Mouse (Mus musculus) myocyte (in vitro differentiated cells): Measurements from ENCODE around the gene Doc2b. TPM values are rescaled to one million over a fixed set of nuclear protein-coding genes. Genes with fewer than 3 reads are reported as not detected.

Source experiments
- H3K27me3 ChIP-seq: one replicate; pipeline ENCODE4 v1.6.1; 2011; ENCODE audit not compliant: control insufficient read depth, insufficient read depth, insufficient read length
- H3K36me3 ChIP-seq: one replicate; pipeline ENCODE4 v1.6.1; 2011; ENCODE audit not compliant: control insufficient read depth, insufficient read depth
- H3K4me2 ChIP-seq: one replicate; pipeline ENCODE4 v1.6.1; 2011; ENCODE audit warnings: low read depth, control low read depth
- H3K4me3 ChIP-seq: one replicate; pipeline ENCODE4 v1.5.1; 2011; ENCODE audit warnings: mild to moderate bottlenecking, control low read depth, moderate library complexity
- H3K79me2 ChIP-seq: one replicate; pipeline ENCODE4 v1.6.1; 2011; ENCODE audit not compliant: control insufficient read depth, insufficient read depth
- H3ac ChIP-seq: one replicate; pipeline ENCODE4 v1.6.1; 2011; ENCODE audit not compliant: control insufficient read depth, insufficient read length
- CEBPB ChIP-seq: IDR thresholded peaks from 2 replicates; pipeline ENCODE4 v1.6.1; 2011; ENCODE audit warnings: mild to moderate bottlenecking, moderate library complexity; ENCODE audit not compliant: poor library complexity, insufficient read depth, severe bottlenecking
- MAX ChIP-seq: IDR thresholded peaks from one replicate; pipeline ENCODE4 v1.6.1; 2011; ENCODE audit warnings: low read depth, mild to moderate bottlenecking, control low read depth
- MYOD1 ChIP-seq, 3 experiments: IDR thresholded peaks; one replicate each; pipeline ENCODE4 v1.6.1; 2011; ENCODE audit warnings: control low read depth in 2 of 3, low read depth in 2 of 3, mild to moderate bottlenecking in 2 of 3, moderate library complexity in 1 of 3; ENCODE audit not compliant: insufficient read length in 2 of 3, control insufficient read depth in 1 of 3
- POLR2A ChIP-seq: IDR thresholded peaks from one replicate; pipeline ENCODE4 v1.6.1; 2011; ENCODE audit warnings: low read depth, mild to moderate bottlenecking, control low read depth, moderate library complexity; ENCODE audit not compliant: insufficient read length
- POLR2AphosphoS2 ChIP-seq: IDR thresholded peaks from one replicate; pipeline ENCODE4 v1.6.1; 2011; ENCODE audit warnings: low read depth, control low read depth; ENCODE audit not compliant: insufficient read length
- REST ChIP-seq: IDR thresholded peaks from one replicate; pipeline ENCODE4 v1.6.1; 2011; ENCODE audit warnings: mild to moderate bottlenecking, control low read depth, moderate library complexity; ENCODE audit not compliant: insufficient read depth, insufficient read length
- SRF ChIP-seq: IDR thresholded peaks from one replicate; pipeline ENCODE4 v1.6.1; 2011; ENCODE audit warnings: low read depth; ENCODE audit not compliant: control insufficient read depth, insufficient read length
- TCF12 ChIP-seq: IDR thresholded peaks from one replicate; pipeline ENCODE4 v1.6.1; 2011; ENCODE audit warnings: mild to moderate bottlenecking, control low read depth; ENCODE audit not compliant: poor library complexity, insufficient read depth, severe bottlenecking
- TCF3 ChIP-seq: IDR thresholded peaks from one replicate; pipeline ENCODE4 v1.6.1; 2011; ENCODE audit warnings: low read depth, control low read depth; ENCODE audit not compliant: insufficient read length
- USF1 ChIP-seq: IDR thresholded peaks from one replicate; pipeline ENCODE4 v1.6.1; 2011; ENCODE audit warnings: low read depth, mild to moderate bottlenecking, control low read depth, moderate library complexity
- polyA plus RNA-seq: library from polyadenylated mRNA; unstranded; fragments of >200 nt; fragmentation: generic; extraction: Trizol; gene quantifications from one replicate; pipeline ENCODE4 v1.2.1, GENCODE M21; 2012; ENCODE audit warnings: missing spikeins

The Doc2b gene
- polyA plus RNA-seq, 1 experiment = 0.10 TPM

DNA sequence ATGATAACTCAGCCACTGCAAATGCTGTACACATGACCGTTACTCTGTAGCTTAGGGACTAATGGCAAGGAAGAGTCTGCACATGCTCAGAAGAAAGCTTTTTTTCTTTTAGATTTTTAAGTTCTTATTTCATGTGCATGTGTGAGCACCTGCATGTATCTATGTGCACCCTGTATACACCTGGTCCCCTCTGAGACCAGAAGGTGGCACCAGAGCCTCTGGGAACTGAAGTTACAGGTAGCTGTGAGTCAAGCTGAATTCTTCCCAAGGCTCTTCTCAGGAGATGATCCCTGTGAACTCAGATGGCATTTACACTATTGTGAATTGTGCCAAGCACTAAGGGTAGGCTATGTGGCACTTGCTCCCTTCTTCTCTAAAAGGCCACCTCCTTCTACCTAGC lies 19.9 kb downstream of the Doc2b start:
- no peak for TF ChIP-seq MYOD1 (IDR thresholded peaks at IDR 0.05; ENCODE audit: control insufficient read depth in 1 of 3, insufficient read length in 2 of 3, low read depth in 2 of 3)
- no peak for TF ChIP-seq TCF3
- TF ChIP-seq MAX = no peak
- TF ChIP-seq USF1 = no peak
- no peak for TF ChIP-seq CEBPB
- TF ChIP-seq REST = no peak
- Histone ChIP-seq H3K4me3 (no peak overlapping the region), H3K36me3 (no peaks in the 10 kb centered on the region), H3K27me3 (peaks cover 34% of the 10 kb centered on the region), H3K79me2 (no peaks in the 10 kb centered on the region), H3ac (no peak overlapping the region), H3K4me2 (no peak overlapping the region)

DNA sequence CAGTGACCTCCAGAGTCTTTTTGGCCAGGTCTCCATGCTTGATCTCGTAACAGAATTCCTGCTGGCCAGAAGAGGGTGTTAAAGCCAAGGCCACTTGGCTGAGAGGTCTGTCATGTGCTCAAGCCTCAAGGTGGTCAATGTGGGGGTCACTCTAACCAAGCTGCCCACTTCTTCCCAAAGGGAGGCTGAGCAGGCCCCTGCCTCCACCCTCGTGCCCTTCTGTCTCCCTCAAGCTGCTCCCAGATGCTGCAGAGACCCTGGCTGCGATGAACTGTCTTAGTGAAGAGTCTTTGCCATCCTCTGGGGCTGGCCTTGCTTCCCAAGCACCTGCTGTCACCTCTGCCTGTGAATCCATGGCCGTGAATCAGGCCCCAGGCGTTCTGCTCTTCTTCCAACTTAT lies 23.3 kb downstream of the Doc2b start:
- no peak overlapping the region for H3K4me3 ChIP-seq
- no peaks in the 10 kb centered on the region for H3K36me3 ChIP-seq
- H3K27me3 ChIP-seq = peaks cover 25% of the 10 kb centered on the region
- H3K79me2 ChIP-seq = no peaks in the 10 kb centered on the region
- TF ChIP-seq POLR2AphosphoS2 = no peak
- TF ChIP-seq TCF3 = no peak
- H3K4me2 ChIP-seq = no peak overlapping the region
- no peak overlapping the region for H3ac ChIP-seq

DNA sequence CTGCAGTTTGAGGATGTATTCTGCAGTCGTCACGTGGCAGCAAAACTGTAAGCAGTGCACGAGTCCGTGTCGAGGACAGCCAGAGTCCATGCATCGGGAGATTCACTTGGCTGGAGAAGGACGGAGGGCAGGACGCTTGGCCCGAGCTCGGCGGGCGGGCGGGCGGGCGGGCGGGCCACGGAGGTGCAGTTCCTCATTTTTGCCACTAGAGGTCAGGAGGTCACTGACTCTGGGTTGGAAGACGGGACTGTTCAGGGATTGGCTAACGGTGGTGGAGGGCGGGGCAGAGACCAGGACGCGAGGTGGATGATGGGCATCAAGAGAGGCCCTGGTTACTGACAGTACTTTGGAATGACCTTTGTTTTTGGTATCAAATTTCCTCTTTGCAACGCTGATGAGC lies 26.6 kb downstream of the Doc2b start:
- Histone ChIP-seq H3K27me3 (peaks cover 5% of the 10 kb centered on the region), H3K4me3 (no peak overlapping the region), H3K79me2 (peaks cover 9% of the 10 kb centered on the region), H3K36me3 (peaks cover 29% of the 10 kb centered on the region), H3K4me2 (peak overlapping the region; percentile 56), H3ac (no peak overlapping the region)
- TF ChIP-seq POLR2A (no peak), USF1 (peak; percentile 39), POLR2AphosphoS2 (peak; percentile 91)

DNA sequence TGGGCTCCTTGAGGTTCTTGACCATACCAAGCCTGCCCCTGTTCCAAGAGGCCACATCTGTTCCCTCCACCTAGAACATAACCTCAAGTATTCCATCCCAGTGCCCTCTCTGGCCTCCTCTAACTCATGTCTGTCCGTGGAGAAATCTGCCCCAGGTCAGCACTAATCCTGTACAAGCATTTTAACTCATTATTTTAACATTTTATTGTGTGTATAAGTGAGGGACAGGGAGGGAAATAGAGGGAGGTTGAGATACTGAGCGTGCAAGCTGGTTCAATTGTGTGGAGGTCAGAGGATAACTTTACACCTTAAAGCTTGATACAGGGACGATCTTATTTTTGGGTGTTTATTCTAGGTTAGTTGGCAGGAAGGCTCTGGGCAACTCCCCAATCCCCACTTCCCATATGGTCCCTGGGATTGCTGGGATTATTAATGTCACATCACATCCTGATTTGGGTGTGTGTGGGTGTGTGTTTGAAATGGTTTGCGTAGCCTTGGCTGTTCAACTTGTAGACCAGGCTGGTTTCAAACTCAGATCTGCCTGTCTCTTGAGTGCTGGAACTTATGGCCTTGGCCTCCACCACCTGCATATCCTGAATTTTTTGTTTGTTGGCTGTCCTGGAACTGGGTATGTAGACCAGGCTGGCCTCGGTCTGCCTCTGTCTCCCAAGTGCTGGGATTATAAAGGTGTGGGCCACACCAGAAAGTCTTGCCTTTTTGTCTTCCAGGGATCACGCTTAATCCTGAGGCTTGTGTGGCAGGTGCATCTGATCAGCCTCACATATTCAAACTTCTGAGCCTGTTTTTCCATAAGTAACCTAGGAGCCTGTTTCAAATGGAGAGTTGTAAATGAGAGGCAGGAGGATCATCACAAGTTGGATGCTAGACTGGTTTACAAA lies 27.5 kb downstream of the Doc2b start:
- Histone ChIP-seq H3K36me3 (peaks cover 36% of the 10 kb centered on the region), H3ac (no peak overlapping the region), H3K79me2 (peaks cover 17% of the 10 kb centered on the region), H3K27me3 (peaks cover 5% of the 10 kb centered on the region), H3K4me2 (peak overlapping the region; percentile 52), H3K4me3 (no peak overlapping the region)
- TF ChIP-seq POLR2AphosphoS2 (peak; percentile 45), USF1 (no peak)

DNA sequence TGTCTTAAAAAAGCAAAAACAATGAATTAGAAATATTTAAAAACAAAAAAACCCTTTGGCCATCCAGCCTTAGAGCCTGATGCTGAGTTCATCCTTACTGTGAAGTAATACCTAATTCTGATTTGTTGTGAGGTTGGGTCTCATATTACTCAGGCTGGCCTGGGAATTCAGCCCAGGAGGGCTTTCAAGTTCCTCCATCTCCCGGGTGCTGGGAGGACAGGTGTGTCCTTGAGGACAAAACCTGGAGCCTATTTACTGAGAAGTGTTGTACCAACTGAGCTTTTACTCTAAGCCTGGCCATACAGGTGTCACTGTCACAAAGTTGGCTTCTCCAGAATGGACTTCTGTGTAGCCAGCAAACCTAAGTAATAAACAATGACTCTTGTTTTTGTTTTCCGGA lies 28.8 kb downstream of the Doc2b start:
- Histone ChIP-seq H3ac (no peak overlapping the region), H3K4me3 (no peak overlapping the region), H3K79me2 (peaks cover 30% of the 10 kb centered on the region), H3K27me3 (no peaks in the 10 kb centered on the region), H3K4me2 (no peak overlapping the region), H3K36me3 (peaks cover 43% of the 10 kb centered on the region)
- no peak for TF ChIP-seq TCF12
- no peak for TF ChIP-seq POLR2A
- TF ChIP-seq TCF3 = no peak

DNA sequence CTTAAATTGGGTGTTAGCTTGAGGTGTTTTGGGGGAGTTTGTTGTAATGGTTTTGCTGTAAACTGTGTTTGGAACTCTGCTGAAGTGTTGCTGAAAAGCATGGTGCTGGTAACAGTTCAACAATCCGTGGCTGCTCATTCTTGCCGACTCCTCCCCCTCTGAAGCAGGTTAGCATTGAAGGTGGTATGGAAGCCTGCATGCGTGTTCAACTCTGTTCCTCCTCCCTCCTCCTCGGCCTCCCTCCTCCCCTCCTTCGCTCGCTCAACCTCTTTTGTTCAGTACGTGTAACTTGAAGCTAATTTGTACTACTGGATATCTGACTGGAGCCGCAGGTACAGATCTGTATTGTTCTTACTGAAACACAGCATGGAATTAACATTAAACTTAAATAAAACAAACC lies 30.7 kb downstream of the Doc2b start:
- H3K4me2 ChIP-seq = no peak overlapping the region

DNA sequence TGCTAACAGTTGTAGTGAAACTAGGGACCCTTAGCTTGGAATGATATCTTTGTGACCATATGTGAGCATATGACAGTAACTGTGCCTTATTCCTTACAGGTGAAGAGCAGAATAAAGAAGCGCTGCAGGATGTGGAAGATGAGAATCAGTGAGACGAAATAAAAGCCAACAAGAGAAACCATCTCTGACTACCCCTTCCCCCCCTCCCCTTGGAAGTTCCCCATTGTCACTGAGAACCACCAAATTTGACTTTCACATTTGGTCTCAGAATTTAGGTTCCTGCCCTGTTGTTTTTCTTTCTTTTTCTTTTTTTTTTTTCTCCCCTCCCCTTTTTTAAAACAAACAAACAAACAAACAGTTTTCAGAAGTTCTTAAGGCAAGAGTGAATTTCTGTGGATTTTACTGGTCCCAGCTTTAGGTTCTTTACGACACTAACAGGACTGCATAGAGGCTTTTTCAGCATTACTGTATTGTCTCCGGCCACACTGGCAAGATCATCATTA lies 31.3 kb downstream of the Doc2b start:
- no peak overlapping the region for H3K4me2 ChIP-seq
- H3K36me3 ChIP-seq = peaks cover 60% of the 10 kb centered on the region
- H3ac ChIP-seq = no peak overlapping the region

More for the DNA sequence above, 30.7 kb downstream of the Doc2b start:
- Histone ChIP-seq H3K79me2 (peaks cover 49% of the 10 kb centered on the region), H3K4me3 (no peak overlapping the region), H3K27me3 (no peaks in the 10 kb centered on the region), H3ac (no peak overlapping the region), H3K36me3 (peaks cover 54% of the 10 kb centered on the region)
- peak; percentile 19 for TF ChIP-seq POLR2AphosphoS2
- TF ChIP-seq POLR2A = no peak

More for the DNA sequence above, 31.3 kb downstream of the Doc2b start:
- no peak for TF ChIP-seq SRF
- TF ChIP-seq POLR2A = no peak
- no peak for TF ChIP-seq REST
- H3K27me3 ChIP-seq = no peaks in the 10 kb centered on the region
- peaks cover 54% of the 10 kb centered on the region for H3K79me2 ChIP-seq
- H3K4me3 ChIP-seq = no peak overlapping the region
